Mouse (Mus musculus): ENCODE data around the gene Hmbs. TPM values are rescaled to one million over a fixed set of nuclear protein-coding genes. Genes with fewer than 3 reads are reported as not detected.
"Not testable (repeated sequence)": the region's sequence is repeated elsewhere in the genome, so short reads cannot be mapped to it uniquely, and the experiment has no call there.

Hmbs gene
- polyA plus RNA-seq, 1 experiment from 2014 or later, result 79.0 TPM

- DNase-seq (ENCODE audit: low spot score), result not testable (repeated sequence)
These were observed 18.8 kb downstream of the Hmbs start for GRCm38 (mm10) chr9:44325032-44325767.

GRCm38 (mm10) chr9:44324147-44324546 lies 19.9 kb downstream of the Hmbs start:
- no peak for DNase-seq (ENCODE audit: low spot score)

GRCm38 (mm10) chr9:44323656-44324055 lies 20.4 kb downstream of the Hmbs start:
- not testable (repeated sequence) for DNase-seq (ENCODE audit: low spot score)

GRCm38 (mm10) chr9:44320799-44321133 lies 23.3 kb downstream of the Hmbs start:
- DNase-seq (ENCODE audit: low spot score), result no peak

GRCm38 (mm10) chr9:44319887-44320798 lies 23.9 kb downstream of the Hmbs start, which contains the start of gene C2cd2l:
Gene C2cd2l (minus strand): TSS chr9:44320285.
- DNase-seq (ENCODE audit: low spot score), result peak; percentile 91

GRCm38 (mm10) chr9:44319105-44319886 lies 24.7 kb downstream of the Hmbs start:
- DNase-seq (ENCODE audit: low spot score), result peak; percentile 31

GRCm38 (mm10) chr9:44318826-44319095 lies 25.3 kb downstream of the Hmbs start:
- DNase-seq (ENCODE audit: low spot score), result no peak

- no peak for DNase-seq (ENCODE audit: low spot score)
These were observed 25.8 kb downstream of the Hmbs start for GRCm38 (mm10) chr9:44318076-44318825.

- no peak for DNase-seq (ENCODE audit: low spot score)
These were observed 26.6 kb downstream of the Hmbs start for GRCm38 (mm10) chr9:44317452-44317851.

GRCm38 (mm10) chr9:44314910-44315309 lies 29.1 kb downstream of the Hmbs start:
- DNase-seq (ENCODE audit: low spot score), result no peak

GRCm38 (mm10) chr9:44314257-44314547 lies 29.8 kb downstream of the Hmbs start:
- DNase-seq (ENCODE audit: low spot score), result no peak

- DNase-seq (ENCODE audit: low spot score), result no peak
These were observed 30.4 kb downstream of the Hmbs start for GRCm38 (mm10) chr9:44313476-44314256.

GRCm38 (mm10) chr9:44311136-44312134 lies 32.6 kb downstream of the Hmbs start:
- no peak for DNase-seq (ENCODE audit: low spot score)

- no peak for DNase-seq (ENCODE audit: low spot score)
These were observed 33.3 kb downstream of the Hmbs start for GRCm38 (mm10) chr9:44310750-44311135.

- no peak for DNase-seq (ENCODE audit: low spot score)
These were observed 34.3 kb downstream of the Hmbs start for GRCm38 (mm10) chr9:44309756-44310155.

- DNase-seq (ENCODE audit: low spot score), result peak; percentile 75
These were observed 36.8 kb downstream of the Hmbs start for GRCm38 (mm10) chr9:44307248-44307647.

GRCm38 (mm10) chr9:44306532-44306931 lies 37.5 kb downstream of the Hmbs start:
- no peak for DNase-seq (ENCODE audit: low spot score)

- peak; percentile 99 for DNase-seq (ENCODE audit: low spot score)
These were observed 38.5 kb downstream of the Hmbs start, which contains the start of gene Hinfp for GRCm38 (mm10) chr9:44305466-44306079. Gene Hinfp (minus strand): TSS chr9:44305671.

- DNase-seq (ENCODE audit: low spot score), result not testable (repeated sequence)
These were observed 44.0 kb downstream of the Hmbs start for GRCm38 (mm10) chr9:44300001-44300400.
